Mouse (Mus musculus): ENCODE measurements around the gene H2-M10.4. TPM values are rescaled to one million over a fixed set of nuclear protein-coding genes. Genes with fewer than 3 reads are reported as not detected.

Gene H2-M10.4
- not detected in 4 replicates for total RNA-seq (2023)

DNA sequence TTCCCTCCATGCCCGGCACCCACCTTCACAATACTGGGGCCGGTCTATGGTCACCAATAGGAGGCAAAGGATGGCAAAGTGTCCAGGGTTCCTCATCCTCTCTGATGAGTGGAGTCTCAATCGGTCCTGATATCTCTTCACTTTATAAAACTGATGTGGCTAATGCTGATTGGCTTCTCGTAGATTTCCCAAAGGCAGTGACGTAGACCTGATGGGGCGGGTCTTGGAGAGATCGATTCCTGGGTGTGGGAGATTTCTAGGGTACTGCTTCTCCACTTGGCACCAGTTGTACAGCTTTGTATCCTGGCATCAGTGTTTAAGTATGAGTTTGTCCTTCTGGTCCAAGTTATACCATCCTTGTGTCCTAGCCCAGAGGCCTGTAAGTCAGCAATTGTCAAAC is at the start of gene H2-M10.4:
Gene H2-M10.4 (minus strand): TSS at position 101 of the 400 bp plus-strand sequence.

Other genes starting within 250 kb of the H2-M10.4 start
- gene Rpp21, start 204.3 kb downstream of the H2-M10.4 start, total RNA-seq (2023) = 53.6 to 72.0 TPM (median 57.2 TPM) in 4 replicates
- 84.4 to 91.5 TPM (median 88.4 TPM) in 4 replicates for gene Trim39, start 190.1 kb downstream of the H2-M10.4 start, total RNA-seq (2023)
- not detected in 4 replicates for gene H2-M10.2, start 175.8 kb downstream of the H2-M10.4 start, total RNA-seq (2023)
- not detected in 4 replicates for gene H2-M10.1, start 136.2 kb downstream of the H2-M10.4 start, total RNA-seq (2023)
- not detected in 4 replicates for gene H2-M10.3, start 93.9 kb downstream of the H2-M10.4 start, total RNA-seq (2023)
- gene H2-M11, start 84.7 kb upstream of the H2-M10.4 start, total RNA-seq (2023) = not detected in 4 replicates
- not detected in 4 replicates for gene H2-M9, start 180.3 kb upstream of the H2-M10.4 start, total RNA-seq (2023)
- not detected in 4 replicates for gene H2-M1, start 209.9 kb upstream of the H2-M10.4 start, total RNA-seq (2023)